Mouse (Mus musculus) T-helper 2 cell (primary cell): Measurements from ENCODE around the gene B3galnt1.

Experiments used
- in situ Hi-C: fragments of 300-600 bp; cut with MboI, MseI; formaldehyde crosslinking; loops from one replicate; pipeline ENCODE4 v1.15.1; 2025; ENCODE audit warnings: high pct_unique_total_duplicates

The B3galnt1 gene

DNA sequence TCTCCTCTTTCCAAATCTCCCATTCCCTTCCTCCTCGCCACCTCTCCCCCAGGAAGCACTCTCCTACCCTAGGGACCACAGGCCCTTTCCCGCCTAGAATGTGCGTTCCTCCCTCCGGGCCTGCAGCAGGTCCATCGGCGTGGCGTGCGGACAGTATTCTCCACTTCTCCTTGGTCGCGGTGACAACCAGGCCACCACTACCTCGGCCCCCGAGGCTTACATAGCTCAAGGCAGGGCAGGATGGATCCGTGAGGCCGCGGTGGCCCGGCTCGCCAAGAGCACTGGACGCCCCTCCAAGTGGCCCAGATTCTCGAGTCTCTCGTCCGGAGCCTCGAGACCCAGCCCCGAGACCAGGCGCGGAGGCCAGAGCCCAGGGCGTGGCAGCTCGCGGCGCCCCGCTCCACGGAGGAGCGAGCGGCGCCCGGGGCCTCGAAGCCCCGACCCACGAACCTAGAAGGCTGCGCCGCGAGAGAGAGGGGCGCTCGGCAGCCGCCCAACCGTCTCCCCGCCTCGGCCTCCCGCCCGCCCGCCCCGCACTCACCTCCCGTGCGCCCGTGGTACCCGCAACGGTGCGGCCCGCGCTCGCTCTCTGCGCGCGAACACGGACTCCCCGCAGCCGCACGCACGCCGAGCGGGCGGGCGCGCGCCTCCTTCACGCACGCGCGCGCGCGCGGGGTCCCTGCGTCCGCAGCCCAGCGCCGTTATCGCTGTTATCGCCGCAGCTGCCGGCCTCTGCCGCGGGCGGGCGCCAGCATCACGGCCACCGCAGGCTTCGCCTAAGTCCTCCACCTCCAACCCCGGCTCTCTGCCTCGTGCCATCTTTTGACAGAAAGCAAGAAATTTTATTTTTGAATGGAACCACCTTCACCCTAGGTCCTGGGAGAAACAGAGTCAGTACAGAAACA lies at the start of gene B3galnt1:
Gene B3galnt1, minus strand, starts transcription at position 700 of the 905 bp plus-strand sequence.
- in situ Hi-C loops: no loop called here

DNA sequence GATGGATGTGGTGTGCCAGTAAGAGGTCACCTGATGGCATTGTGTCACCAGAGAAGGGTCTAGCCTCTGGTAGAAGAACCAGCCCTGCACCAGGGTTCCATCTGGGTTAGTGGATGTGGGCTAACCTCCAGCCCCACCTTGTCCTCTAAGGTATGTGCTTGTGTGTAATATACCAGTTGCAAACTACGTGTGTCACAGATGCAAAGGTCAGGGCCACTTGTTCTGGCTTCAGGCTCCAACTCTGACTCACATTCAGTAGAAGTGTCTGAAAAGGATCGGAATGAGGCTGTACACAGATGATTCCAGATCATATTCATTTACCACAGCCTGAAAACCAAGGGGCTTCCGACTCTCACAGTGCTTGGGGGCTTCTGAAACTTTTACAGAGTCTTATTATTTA lies 35.8 kb upstream of the B3galnt1 start:
- in situ Hi-C loops: no loop called here

DNA sequence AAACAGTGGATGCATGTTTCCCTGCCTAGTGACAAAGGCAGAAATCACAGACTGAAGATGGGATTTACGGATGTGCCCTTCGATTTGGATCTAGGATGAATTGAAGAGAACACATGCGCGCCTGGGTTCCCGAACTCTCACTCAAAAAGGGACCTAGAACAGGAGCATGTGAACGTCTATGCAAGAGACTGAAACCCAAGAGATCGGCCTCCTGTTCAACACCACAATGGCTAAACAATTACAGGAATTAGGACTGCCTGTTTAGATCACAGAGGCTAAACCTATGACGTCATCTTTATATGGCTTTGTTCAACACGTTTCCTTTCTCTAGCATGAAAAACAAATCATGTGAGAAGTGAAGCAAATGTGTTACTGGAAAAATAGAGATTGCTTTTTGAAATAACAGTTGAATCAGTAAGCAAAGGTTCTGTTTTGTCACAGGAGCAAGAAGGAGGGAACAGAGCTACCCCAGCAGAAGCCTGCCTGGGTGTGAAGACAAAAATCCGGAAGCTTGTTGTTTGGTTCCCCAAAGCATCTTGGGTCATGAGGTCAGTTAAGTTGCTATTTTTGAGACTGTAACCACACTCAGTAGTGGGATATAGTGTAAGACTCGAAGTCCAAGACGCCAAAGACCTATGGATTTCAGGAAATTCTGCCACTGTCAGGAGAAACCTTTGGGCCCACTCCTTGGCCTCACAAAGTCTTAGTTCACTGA lies 35.1 kb upstream of the B3galnt1 start:
- in situ Hi-C loops: no loop called here

DNA sequence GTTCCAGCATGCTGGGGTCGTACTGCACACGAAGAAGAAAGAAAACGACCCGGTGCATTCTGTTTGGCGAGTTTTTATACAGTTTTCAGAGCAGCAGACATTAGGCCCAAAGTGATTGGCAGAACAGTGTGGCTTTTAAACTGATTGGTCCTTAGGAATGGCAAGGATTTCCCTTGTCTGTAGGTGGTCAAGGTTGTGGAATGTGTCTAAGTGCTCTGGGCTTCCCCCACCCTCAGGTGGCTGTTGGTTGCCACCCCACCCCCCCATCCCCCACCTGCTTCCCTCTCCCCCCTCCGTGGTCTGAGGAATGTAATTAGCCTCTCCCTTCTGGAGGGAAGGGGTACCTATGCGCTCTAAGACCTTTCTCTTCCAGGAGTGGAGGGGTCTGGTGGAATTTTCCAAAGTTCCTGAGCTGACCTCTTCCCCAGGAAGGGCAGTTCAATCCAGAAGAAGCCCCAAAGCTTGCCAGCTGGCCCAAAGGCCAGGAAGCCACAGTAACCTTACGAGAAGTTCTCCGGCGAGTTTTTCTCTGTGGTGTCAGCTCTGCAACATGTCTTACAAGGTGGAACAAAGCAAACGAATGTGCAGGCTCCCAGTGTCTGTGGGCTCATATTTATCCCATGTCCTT lies 28.3 kb upstream of the B3galnt1 start:
- in situ Hi-C loops: no loop called here

DNA sequence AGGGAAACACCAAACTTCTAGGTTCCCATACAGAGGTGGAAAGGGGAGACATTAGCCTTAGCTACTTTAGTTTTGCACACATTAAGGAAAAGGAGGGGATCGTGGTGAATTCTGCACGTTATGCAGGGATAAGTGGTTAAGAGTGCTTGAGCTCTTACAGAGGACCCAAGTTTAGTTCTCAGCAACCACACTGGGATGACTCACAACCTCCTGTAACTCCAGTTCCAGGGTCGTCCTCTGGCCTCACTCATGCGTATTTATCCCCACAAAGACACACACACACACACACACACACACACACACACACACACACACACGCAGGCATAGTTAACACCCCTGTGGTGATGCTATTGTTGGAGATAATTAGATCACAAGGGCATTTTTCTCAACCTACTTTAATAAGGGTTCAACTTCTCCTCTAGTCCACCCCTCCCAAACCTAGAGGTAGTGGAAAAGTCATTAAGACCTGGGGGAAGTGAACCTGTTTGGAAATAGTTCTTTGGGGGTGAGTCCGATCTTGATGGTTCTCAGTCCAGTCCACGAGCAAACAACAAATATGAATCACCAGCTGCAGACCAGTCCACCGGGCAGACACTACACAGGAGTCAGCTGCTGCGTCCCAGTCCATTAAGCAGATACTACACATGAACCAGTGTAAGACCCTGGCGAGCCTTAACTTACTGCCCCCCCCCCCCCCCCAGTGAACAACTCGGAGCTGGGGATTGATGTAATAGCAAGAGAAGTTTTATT lies 27.6 kb upstream of the B3galnt1 start:
- in situ Hi-C loops: no loop called here

DNA sequence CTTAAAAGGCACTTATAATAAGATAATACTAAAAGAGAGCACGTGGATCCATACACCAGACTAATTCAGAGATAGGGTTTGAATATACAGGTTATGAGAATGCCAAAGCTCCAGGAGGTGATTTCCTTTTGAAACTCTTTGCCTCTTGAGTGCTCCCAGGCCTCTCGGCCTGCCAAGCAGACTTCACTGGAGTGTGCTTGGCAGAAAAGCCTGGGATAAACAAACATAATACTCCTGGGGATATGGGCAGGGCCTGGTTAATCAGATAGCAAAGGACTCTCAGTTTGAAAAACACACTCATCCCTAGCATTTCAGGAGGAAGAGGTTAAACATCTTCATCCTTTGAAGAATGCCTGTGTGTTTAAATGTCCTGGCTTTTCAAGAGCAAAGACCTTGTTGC lies 25.4 kb upstream of the B3galnt1 start:
- in situ Hi-C loops: no loop called here

DNA sequence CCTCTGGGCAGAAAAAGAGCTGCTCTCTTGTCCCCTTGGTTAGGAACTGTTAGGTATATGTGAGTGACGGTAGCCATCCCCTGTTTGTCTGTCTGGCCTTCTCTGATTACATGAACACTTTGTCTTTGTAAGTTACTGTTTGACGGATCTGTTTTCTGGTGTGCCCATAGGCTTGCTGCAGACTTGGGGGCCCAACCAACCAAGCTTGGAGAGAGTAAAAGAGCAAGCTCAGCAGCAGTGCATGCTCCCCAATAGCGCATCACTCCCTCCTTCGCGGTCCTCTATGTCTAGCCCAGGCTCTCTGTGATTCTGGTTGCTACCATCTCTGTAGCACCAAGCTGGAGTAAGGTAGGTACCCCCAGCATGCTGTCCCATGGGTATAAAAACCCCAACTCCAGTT lies 9.1 kb upstream of the B3galnt1 start:
- in situ Hi-C loops: loop anchor here (5.0 to 10.0 kb wide), 2 partner anchors 59 to 663 kb away; no protein-coding TSS in a partner anchor

DNA sequence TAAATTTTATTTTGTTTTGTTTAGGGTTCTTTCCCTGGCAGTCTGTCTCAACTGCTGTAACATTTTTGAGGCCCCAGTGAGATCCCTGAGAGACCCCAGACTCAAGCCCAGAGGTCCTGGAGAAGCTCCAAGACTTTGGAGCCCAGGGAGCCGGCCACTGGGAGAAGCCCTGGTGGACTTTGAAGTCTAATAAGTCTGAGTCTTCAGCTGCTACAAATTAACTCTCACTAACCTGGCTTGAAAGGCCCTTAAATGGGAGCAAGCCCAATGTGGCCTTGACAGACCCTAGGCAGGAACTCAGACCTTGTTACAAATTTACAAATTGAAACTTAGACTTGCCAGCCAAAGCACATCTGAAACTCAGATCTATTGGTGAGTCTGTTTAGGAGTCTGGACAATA lies 8.7 kb upstream of the B3galnt1 start:
- in situ Hi-C loops: loop anchor here (5.0 to 10.0 kb wide), 2 partner anchors 60 to 663 kb away; no protein-coding TSS in a partner anchor

DNA sequence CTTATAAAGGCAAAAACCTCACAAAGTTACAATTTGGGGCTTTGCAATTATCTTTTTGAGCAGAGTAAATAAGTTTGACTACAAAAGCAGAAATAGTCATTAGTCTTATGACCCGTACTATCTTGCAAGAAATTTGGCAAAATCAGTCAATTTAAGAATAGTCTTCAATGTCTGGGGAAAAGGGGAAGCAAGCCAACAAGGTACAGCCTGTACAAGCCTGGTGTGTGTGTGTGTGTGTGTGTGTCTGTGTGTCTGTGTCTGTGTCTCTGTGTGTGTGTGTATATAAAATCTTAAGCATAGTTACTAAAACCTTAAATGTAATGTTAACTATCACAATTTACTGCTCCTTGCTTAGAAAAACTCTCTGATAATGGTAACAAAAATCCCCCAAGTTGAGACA lies 8.2 kb upstream of the B3galnt1 start:
- in situ Hi-C loops: loop anchor here (5.0 to 10.0 kb wide), 2 partner anchors 60 to 662 kb away; no protein-coding TSS in a partner anchor

DNA sequence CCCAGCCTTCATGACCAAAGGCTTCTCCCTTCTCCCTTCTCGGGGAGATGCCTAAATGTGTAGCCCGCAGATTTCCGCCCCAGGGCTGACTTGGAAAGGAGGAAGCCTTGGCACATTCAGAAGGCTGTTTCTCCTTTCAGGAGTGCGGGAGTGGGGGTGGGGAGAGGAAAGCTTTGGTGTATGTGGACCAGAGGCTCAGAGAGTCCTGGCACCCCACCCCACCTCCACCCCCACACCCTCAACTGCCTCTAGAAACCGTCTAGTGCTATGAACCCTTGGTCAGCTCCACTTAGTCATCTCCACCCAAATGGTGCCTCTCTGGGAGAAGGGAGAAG lies 373 bp upstream of the B3galnt1 start:
- in situ Hi-C loops: no loop called here

DNA sequence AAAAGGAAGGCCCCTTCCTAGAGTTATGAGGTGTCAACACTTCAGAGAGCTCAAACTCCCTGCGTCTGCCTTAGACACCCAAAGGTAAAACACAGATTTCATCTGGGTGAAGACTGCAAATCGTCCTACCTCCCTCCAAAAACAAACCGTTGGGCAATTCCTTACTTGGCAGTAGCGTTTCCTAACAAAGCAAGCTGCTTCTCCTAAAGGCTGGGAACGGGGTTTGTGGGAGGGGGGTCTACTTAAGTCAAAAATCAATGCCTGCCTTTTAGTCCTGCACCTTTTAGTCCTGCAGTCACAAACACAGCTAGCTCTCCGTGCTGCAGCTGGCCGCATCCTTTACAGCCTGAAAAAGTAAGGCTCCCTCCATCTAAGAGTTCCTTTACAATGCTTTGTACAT lies 944 bp downstream of the B3galnt1 start:
- in situ Hi-C loops: no loop called here

DNA sequence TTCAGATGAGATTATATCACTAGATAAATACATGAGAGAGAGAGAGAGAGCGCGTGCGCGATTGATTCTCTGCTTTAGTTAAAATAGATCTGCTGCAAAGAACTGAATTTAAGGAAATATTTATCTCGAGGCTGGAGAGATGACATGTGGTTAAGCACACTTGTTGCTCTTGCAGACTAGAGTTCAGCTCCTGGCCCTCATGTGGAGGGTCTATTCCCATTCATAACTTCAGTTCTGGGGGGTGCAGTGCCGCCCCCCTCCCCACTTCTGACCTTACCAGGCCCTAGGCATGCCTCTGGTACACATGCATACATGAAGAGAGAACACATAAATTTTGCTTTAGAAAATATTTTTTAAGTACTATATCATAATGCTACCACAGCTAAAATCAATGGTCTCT lies 1.5 kb downstream of the B3galnt1 start:
- in situ Hi-C loops: no loop called here

DNA sequence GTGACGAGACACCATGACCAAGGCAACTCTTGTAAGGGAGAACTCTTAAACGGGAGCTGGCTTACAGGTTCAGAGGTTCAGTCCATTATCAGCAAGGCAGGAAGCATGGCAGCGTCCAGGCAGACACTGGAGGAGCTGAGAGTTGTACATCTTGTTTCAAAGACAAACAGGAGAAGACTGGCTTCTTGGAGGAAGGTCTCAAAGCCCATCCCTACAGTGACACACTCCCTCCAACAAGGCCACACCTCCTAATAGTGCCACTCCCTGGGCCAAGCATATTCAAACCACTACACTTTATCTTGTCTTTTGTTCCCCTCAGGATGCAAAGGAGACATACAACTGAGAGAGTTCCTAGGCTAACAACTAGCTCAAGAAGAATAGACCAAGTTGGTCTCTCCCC lies 2.6 kb downstream of the B3galnt1 start:
- in situ Hi-C loops: no loop called here

DNA sequence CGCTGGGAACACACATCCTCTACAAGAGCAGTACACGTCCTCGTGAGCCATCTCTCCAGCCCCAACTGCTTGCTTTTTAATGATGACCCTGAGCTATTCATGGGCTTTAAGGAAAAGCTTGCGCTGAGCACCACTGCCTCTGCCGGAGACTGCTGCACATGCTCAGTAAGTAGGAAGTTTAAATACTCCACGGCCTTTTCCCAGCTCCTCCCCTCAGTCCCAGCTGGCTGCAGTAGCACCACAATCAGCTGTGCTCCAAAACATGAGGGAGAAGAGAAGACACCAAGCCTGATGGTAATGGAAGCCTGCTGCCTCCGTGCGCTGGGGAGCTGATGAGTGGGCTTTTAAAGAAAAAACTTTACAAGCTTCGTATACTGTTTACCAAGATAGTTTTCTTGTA lies 4.7 kb downstream of the B3galnt1 start:
- in situ Hi-C loops: no loop called here

DNA sequence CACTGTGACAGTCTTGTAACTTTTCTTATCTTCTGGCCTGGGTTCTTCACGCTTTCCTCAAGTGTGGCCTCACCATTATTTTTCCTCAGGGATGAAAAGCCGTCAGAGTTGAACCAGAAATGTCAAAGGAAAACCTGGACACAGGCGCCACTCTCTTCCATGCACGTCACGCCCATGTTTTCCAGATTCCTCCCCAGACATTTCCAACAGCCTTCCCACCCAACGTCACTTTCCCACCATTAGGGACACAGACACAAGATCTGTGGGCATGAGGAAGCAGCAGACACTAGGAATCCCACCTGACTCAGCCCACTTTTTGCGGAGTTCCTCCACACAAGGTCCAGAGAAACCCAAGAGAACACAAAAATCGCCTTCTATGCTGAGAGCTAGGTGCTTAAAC lies 5.3 kb downstream of the B3galnt1 start:
- in situ Hi-C loops: no loop called here

DNA sequence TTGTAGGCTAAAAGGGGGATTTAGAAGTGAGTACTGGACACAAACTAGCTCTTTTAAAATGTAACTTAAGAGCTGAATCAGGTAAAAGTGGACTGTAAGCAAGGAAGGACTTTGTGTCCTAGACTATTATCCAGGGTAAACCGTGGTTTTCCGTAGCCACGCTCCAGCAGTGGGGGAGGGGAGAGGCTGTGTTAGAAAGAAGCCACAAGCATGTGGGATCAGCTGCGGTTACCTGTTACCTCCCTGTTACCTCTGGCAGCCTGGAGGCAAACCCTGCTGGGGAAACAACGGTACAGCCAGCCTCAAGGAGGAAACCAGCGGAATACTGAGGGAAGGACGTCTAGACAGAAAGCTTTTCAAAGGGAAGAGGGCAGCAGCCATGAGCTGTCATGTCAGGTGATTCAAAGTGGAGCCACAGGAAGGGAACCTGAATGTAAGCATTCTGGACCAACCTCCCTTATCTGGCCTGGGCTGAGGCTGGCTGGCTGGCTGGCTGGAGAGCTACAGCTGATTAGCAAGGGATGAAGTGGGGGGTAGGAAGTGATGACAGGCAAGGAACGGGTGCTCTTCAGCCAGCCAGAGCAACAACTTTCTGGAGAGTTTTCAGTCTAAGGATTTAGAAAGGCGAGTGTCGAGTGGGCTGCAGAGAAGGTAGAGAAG lies 10.5 kb downstream of the B3galnt1 start:
- in situ Hi-C loops: no loop called here

DNA sequence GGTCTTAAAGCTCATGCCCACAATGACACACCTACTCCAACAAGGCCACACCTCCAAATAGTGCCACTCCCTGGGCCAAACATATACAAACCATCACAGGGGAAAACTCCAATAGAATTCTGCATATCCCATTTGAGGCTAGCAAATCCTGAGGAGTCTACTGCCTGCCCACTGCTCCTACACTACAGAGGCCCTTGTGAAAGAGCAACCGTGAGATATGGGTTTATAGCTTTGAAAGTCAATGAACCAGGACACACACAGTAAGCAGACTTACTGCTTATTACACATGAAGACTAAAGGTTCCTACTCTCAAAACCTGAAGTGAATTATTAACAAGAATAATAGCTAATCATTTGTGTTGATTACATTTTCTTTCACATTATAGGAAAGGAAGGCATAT lies 15.0 kb downstream of the B3galnt1 start:
- in situ Hi-C loops: no loop called here

DNA sequence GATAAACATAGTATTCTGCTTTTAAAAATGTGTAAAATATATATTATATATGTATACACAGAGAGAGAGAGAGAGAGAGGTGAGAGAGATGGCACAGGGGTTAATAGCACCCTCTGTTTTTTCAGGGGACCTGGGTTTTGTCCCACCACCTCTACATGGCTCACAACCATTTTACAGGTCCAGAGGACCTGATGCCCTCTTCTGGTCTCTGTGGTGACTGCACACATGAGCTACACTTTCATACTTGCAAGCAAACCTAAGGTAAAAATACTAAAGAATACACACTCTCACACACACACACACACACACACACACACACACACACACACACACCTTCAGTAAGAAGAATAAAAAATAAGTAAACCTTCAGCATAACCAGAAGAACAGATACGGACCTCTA lies 20.0 kb downstream of the B3galnt1 start:
- in situ Hi-C loops: no loop called here

DNA sequence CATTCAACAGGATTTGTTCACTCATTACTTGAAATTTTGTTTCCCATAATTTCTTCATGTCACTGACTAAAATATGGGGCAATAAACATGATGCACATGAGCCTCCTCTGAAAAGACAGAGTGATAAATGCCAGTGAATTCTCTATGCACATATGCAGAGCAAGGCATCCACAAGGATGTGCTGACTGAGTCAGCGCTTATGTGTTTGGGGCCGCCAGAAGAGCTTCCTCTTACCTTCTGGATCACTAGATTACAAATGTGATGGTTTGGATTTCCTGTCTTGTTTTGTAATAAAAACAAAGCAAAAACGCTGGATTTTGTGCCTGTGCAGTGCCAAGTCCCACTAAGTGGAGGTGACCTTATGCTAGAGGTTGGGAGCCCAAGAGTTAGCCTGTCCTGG lies 22.0 kb downstream of the B3galnt1 start:
- in situ Hi-C loops: no loop called here

DNA sequence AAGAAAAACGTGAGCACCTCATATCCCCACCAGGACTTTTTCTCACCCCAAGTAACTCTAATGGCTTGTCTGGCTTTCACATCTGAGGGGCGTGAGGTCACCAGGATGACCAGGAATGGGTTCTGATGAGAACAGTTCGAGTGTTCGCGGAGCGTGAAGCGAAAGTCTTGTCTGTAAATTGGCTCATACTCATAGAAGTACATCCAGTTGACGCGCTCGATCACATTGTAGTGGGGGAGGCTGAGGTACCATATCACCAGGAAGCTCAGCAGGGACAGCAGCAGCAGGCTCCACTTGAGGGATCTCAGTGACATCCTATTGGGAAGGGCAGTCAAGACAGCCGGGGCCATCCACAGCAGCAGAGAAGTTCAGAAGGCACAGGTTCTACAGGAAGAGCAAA lies 23.2 kb downstream of the B3galnt1 start:
- in situ Hi-C loops: no loop called here

DNA sequence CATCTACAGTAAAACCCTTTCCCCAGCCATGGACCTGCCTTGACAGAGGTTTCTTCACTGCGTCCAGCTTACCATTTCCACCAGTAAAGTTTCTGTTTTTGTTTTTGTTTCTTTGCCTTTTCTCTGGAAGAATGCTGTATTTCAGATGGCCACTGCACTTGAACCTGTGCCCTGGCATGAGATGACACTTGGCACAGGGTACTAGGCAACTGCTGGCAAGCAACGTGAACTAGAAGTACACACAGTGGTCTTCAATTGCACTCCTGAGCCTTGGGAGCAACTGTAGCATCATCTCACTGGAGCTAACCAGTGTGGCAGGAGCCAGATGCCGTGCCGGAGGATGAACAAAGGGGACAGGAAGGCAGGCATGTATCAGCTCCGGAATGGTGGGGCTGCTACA lies 26.2 kb downstream of the B3galnt1 start:
- in situ Hi-C loops: no loop called here
